Mouse (Mus musculus) stomach, postnatal 0 days (tissue): ENCODE measurements around the gene Slc17a1.

Source experiments
- CTCF ChIP-seq: IDR thresholded peaks from 2 replicates; pipeline ENCODE4 v1.5.1; 2016; ENCODE audit warnings: antibody characterized with exemption, low read depth, mild to moderate bottlenecking, moderate library complexity
- EP300 ChIP-seq: optimal IDR thresholded peaks from 2 replicates; pipeline ENCODE3; 2016; ENCODE audit warnings: antibody characterized with exemption

DNA sequence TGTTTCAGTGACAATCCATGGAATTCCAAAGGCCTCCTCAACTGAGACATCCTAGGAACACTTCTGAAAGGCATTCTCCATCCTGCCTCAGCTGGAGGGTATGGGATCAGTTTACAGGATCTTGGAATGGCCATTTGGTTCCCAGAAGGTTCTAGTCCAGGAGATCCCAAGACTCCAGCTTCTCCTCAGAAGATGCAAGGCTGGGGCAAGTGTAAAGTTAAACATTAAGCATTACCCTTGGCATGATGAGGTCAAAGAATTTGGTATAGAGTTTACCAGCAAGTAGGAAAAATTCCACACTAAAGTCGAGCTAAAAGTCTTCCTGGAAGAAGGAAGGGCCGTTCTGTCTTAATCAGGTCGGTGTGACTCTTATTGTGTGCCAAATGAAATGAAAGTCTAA lies 2.4 kb downstream of the Slc17a1 start:
- TF ChIP-seq EP300 (no peak), CTCF (no peak)
